Mouse (Mus musculus) retina, embryonic 14.5 days (tissue): ENCODE results near the gene Sarm1.
"Not testable (repeated sequence)": the region's sequence is repeated elsewhere in the genome, so short reads cannot be mapped to it uniquely, and the experiment has no call there.

ENCODE experiments used
- DNase-seq: peaks from one replicate; pipeline ENCODE4 v3.0.0-alpha.2; 2015; ENCODE audit warnings: low spot score

Sarm1 gene

GRCm38 (mm10) chr11:78497544-78498522 lies at the start of gene Sarm1:
TSS of gene Sarm1 (minus strand) at chr11:78497754.
- DNase-seq, result peak; percentile 98

- DNase-seq, result no peak
Measured at GRCm38 (mm10) chr11:78545181-78545580, 47.6 kb upstream of the Sarm1 start.

GRCm38 (mm10) chr11:78544449-78545111 lies 47.0 kb upstream of the Sarm1 start:
- no peak for DNase-seq

- no peak for DNase-seq
Measured at GRCm38 (mm10) chr11:78540358-78540757, 42.8 kb upstream of the Sarm1 start.

GRCm38 (mm10) chr11:78536690-78537084 lies 39.1 kb upstream of the Sarm1 start:
- no peak for DNase-seq

- peak; percentile 99 for DNase-seq
Measured at GRCm38 (mm10) chr11:78536080-78536689, 38.6 kb upstream of the Sarm1 start, which contains the start of the genes Tnfaip1 and Ift20. TSS of gene Tnfaip1 (minus strand) at chr11:78536332. TSS of gene Ift20 (plus strand) at chr11:78536361.

- DNase-seq, result peak; percentile 61
Measured at GRCm38 (mm10) chr11:78535376-78536079, 38.0 kb upstream of the Sarm1 start.

- DNase-seq, result no peak
Measured at GRCm38 (mm10) chr11:78534516-78534915, 37.0 kb upstream of the Sarm1 start.

GRCm38 (mm10) chr11:78531515-78531914 lies 34.0 kb upstream of the Sarm1 start:
- DNase-seq, result not testable (repeated sequence)

- DNase-seq, result no peak
Measured at GRCm38 (mm10) chr11:78531046-78531445, 33.5 kb upstream of the Sarm1 start.

GRCm38 (mm10) chr11:78530001-78530400 lies 32.4 kb upstream of the Sarm1 start:
- no peak for DNase-seq

- no peak for DNase-seq
Measured at GRCm38 (mm10) chr11:78528714-78529113, 31.2 kb upstream of the Sarm1 start.

- DNase-seq, result no peak
Measured at GRCm38 (mm10) chr11:78524838-78525237, 27.3 kb upstream of the Sarm1 start.

- DNase-seq, result no peak
Measured at GRCm38 (mm10) chr11:78523241-78523955, 25.8 kb upstream of the Sarm1 start.

GRCm38 (mm10) chr11:78522481-78522997 lies 25.0 kb upstream of the Sarm1 start:
- DNase-seq, result peak; percentile 48

GRCm38 (mm10) chr11:78521880-78522279 lies 24.3 kb upstream of the Sarm1 start:
- no peak for DNase-seq

GRCm38 (mm10) chr11:78518931-78519330 lies 21.4 kb upstream of the Sarm1 start:
- no peak for DNase-seq

GRCm38 (mm10) chr11:78515549-78516325 lies 18.2 kb upstream of the Sarm1 start:
- no peak for DNase-seq

GRCm38 (mm10) chr11:78513106-78513790 lies 15.7 kb upstream of the Sarm1 start:
- no peak for DNase-seq
